Mouse (Mus musculus) neural tube, embryonic 15.5 days (tissue): ENCODE data around the gene Ush2a. TPM values are rescaled to one million over a fixed set of nuclear protein-coding genes. Genes with fewer than 3 reads are reported as not detected.

Experiments
- ATAC-seq: fragments of 200-750 bp; cut with Nextera tagmentation; 2 replicates; pipeline ENCODE4 v1.8.0; 2017; ENCODE audit warnings: mild to moderate bottlenecking, moderate TSS enrichment, moderate library complexity; ENCODE audit not compliant: low FRiP score
- H3K27ac ChIP-seq: fragments of 300-500 bp; sonication (generic); replicated peaks from 2 replicates; pipeline ENCODE4 v1.5.1; 2015; ENCODE audit warnings: mild to moderate bottlenecking, inconsistent platforms
- H3K27me3 ChIP-seq: fragments of 300-500 bp; sonication (generic); replicated peaks from 2 replicates; pipeline ENCODE4 v1.6.1; 2015; ENCODE audit warnings: inconsistent platforms
- H3K36me3 ChIP-seq: fragments of 300-500 bp; sonication (generic); 2 replicates; pipeline ENCODE4 v1.6.1; 2015; ENCODE audit warnings: inconsistent platforms
- H3K4me1 ChIP-seq: fragments of 300-500 bp; sonication (generic); 2 replicates; pipeline ENCODE4 v1.6.1; 2015; ENCODE audit warnings: inconsistent platforms
- H3K4me2 ChIP-seq: fragments of 300-500 bp; sonication (generic); 2 replicates; pipeline ENCODE4 v1.6.1; 2015; ENCODE audit warnings: inconsistent platforms, mild to moderate bottlenecking, moderate library complexity
- H3K4me3 ChIP-seq: fragments of 300-500 bp; sonication (generic); replicated peaks from 2 replicates; pipeline ENCODE4 v1.5.1; 2015; ENCODE audit warnings: mild to moderate bottlenecking, inconsistent platforms
- H3K9ac ChIP-seq: fragments of 300-500 bp; sonication (generic); replicated peaks from 2 replicates; pipeline ENCODE4 v1.6.1; 2015; ENCODE audit warnings: mild to moderate bottlenecking, inconsistent platforms
- H3K9me3 ChIP-seq: fragments of 300-500 bp; sonication (generic); replicated peaks from 2 replicates; pipeline ENCODE4 v1.6.1; 2016; ENCODE audit warnings: inconsistent platforms
- WGBS: fragments of 180-500 bp; shearing (Covaris S2); methylation state at CpG from one replicate; pipeline ENCODE4 v1.1.7; 2015; ENCODE audit warnings: mixed read lengths; 5-methylcytosine and 5-hydroxymethylcytosine counted together
- polyA plus RNA-seq: library from polyadenylated mRNA; unstranded; fragments of >200 nt; fragmentation: Nextera tagmentation; extraction: Ambion mirVana; gene quantifications from 2 replicates; pipeline ENCODE4 v1.2.1, GENCODE M21; 2015

Ush2a gene
- polyA plus RNA-seq, 1 experiment from 2014 or later = 0.17 TPM

GRCm38 (mm10) chr1:188734741-188735266, 473.0 kb downstream of the Ush2a start:
- WGBS = 91% methylated on average over 7 of the region's 7 CpGs
- no peak overlapping the region for H3K27ac ChIP-seq
- H3K9ac ChIP-seq = no peak overlapping the region
- no peaks in the 10 kb centered on the region for H3K9me3 ChIP-seq
- no peaks in the 10 kb centered on the region for H3K27me3 ChIP-seq
- H3K4me2 ChIP-seq = no peak overlapping the region
- no peaks in the 10 kb centered on the region for H3K4me1 ChIP-seq
- no peaks in the 10 kb centered on the region for H3K36me3 ChIP-seq
- ATAC-seq = no peak
- H3K4me3 ChIP-seq = no peak overlapping the region

GRCm38 (mm10) chr1:188742971-188743370, 481.1 kb downstream of the Ush2a start:
- H3K4me1 ChIP-seq = 0 out of 2 replicates have a peak, but pooled peaks cover 2% of the 10 kb centered on the region
- no peak overlapping the region for H3K27ac ChIP-seq
- H3K4me3 ChIP-seq = no peak overlapping the region
- ATAC-seq = no peak
- H3K36me3 ChIP-seq = no peaks in the 10 kb centered on the region
- H3K4me2 ChIP-seq = no peak overlapping the region
- no peaks in the 10 kb centered on the region for H3K27me3 ChIP-seq
- WGBS = 41% methylated on average over 7 of the region's 7 CpGs
- H3K9ac ChIP-seq = no peak overlapping the region
- no peaks in the 10 kb centered on the region for H3K9me3 ChIP-seq

GRCm38 (mm10) chr1:188755031-188755430, 493.2 kb downstream of the Ush2a start:
- no peak for ATAC-seq
- Histone ChIP-seq H3K4me1 (no peaks in the 10 kb centered on the region), H3K27ac (no peak overlapping the region), H3K36me3 (no peaks in the 10 kb centered on the region), H3K9ac (no peak overlapping the region), H3K4me2 (no peak overlapping the region), H3K27me3 (no peaks in the 10 kb centered on the region), H3K9me3 (no peaks in the 10 kb centered on the region), H3K4me3 (no peak overlapping the region)
- 36% methylated on average over 15 of the region's 15 CpGs for WGBS

GRCm38 (mm10) chr1:188760515-188760914, 498.7 kb downstream of the Ush2a start:
- no peaks in the 10 kb centered on the region for H3K36me3 ChIP-seq
- no peak overlapping the region for H3K27ac ChIP-seq
- no peak overlapping the region for H3K4me3 ChIP-seq
- no peaks in the 10 kb centered on the region for H3K9me3 ChIP-seq
- no peak overlapping the region for H3K9ac ChIP-seq
- H3K27me3 ChIP-seq = no peaks in the 10 kb centered on the region
- no peak for ATAC-seq
- no peaks in the 10 kb centered on the region for H3K4me1 ChIP-seq
- no peak overlapping the region for H3K4me2 ChIP-seq
- 83% methylated on average over 3 of the region's 3 CpGs for WGBS

GRCm38 (mm10) chr1:188762463-188762862, 500.6 kb downstream of the Ush2a start:
- H3K4me1 ChIP-seq = no peaks in the 10 kb centered on the region
- no peak overlapping the region for H3K4me2 ChIP-seq
- H3K9ac ChIP-seq = no peak overlapping the region
- H3K27ac ChIP-seq = no peak overlapping the region
- no peaks in the 10 kb centered on the region for H3K36me3 ChIP-seq
- no peaks in the 10 kb centered on the region for H3K9me3 ChIP-seq
- WGBS = 86% methylated on average over 6 of the region's 6 CpGs
- H3K4me3 ChIP-seq = no peak overlapping the region
- H3K27me3 ChIP-seq = no peaks in the 10 kb centered on the region
- no peak for ATAC-seq

- no peak overlapping the region for H3K9ac ChIP-seq
- H3K36me3 ChIP-seq = no peaks in the 10 kb centered on the region
- H3K9me3 ChIP-seq = no peaks in the 10 kb centered on the region
- H3K4me2 ChIP-seq = no peak overlapping the region
- WGBS = 79% methylated on average over 3 of the region's 3 CpGs
- no peak for ATAC-seq
- H3K27me3 ChIP-seq = no peaks in the 10 kb centered on the region
- no peaks in the 10 kb centered on the region for H3K4me1 ChIP-seq
- no peak overlapping the region for H3K4me3 ChIP-seq
- no peak overlapping the region for H3K27ac ChIP-seq
These were observed 501.9 kb downstream of the Ush2a start for GRCm38 (mm10) chr1:188763761-188764160.

GRCm38 (mm10) chr1:188770828-188771227, 509.0 kb downstream of the Ush2a start:
- no peaks in the 10 kb centered on the region for H3K36me3 ChIP-seq
- no peak overlapping the region for H3K27ac ChIP-seq
- no peaks in the 10 kb centered on the region for H3K27me3 ChIP-seq
- no peak overlapping the region for H3K4me2 ChIP-seq
- no peak overlapping the region for H3K9ac ChIP-seq
- H3K9me3 ChIP-seq = no peaks in the 10 kb centered on the region
- H3K4me1 ChIP-seq = no peaks in the 10 kb centered on the region
- 83% methylated on average over 1 of the region's 1 CpGs for WGBS
- no peak for ATAC-seq
- H3K4me3 ChIP-seq = no peak overlapping the region

- 86% methylated on average over 7 of the region's 7 CpGs for WGBS
- Histone ChIP-seq H3K9me3 (no peaks in the 10 kb centered on the region), H3K4me2 (no peak overlapping the region), H3K9ac (no peak overlapping the region), H3K36me3 (no peaks in the 10 kb centered on the region), H3K4me1 (no peaks in the 10 kb centered on the region), H3K27ac (no peak overlapping the region), H3K27me3 (no peaks in the 10 kb centered on the region), H3K4me3 (no peak overlapping the region)
- ATAC-seq = no peak
These were observed 510.9 kb downstream of the Ush2a start for GRCm38 (mm10) chr1:188772516-188773229.

GRCm38 (mm10) chr1:188773631-188774030, 511.8 kb downstream of the Ush2a start:
- 76% methylated on average over 7 of the region's 7 CpGs for WGBS
- H3K36me3 ChIP-seq = no peaks in the 10 kb centered on the region
- ATAC-seq = no peak
- no peaks in the 10 kb centered on the region for H3K27me3 ChIP-seq
- H3K27ac ChIP-seq = no peak overlapping the region
- no peak overlapping the region for H3K9ac ChIP-seq
- no peaks in the 10 kb centered on the region for H3K4me1 ChIP-seq
- no peak overlapping the region for H3K4me2 ChIP-seq
- H3K4me3 ChIP-seq = no peak overlapping the region
- H3K9me3 ChIP-seq = no peaks in the 10 kb centered on the region

GRCm38 (mm10) chr1:188777556-188778161, 515.8 kb downstream of the Ush2a start:
- H3K4me3 ChIP-seq = no peak overlapping the region
- no peak overlapping the region for H3K4me2 ChIP-seq
- no peak overlapping the region for H3K27ac ChIP-seq
- 76% methylated on average over 8 of the region's 8 CpGs for WGBS
- no peak for ATAC-seq
- no peaks in the 10 kb centered on the region for H3K36me3 ChIP-seq
- no peaks in the 10 kb centered on the region for H3K9me3 ChIP-seq
- H3K27me3 ChIP-seq = no peaks in the 10 kb centered on the region
- H3K9ac ChIP-seq = no peak overlapping the region
- no peaks in the 10 kb centered on the region for H3K4me1 ChIP-seq

- Histone ChIP-seq H3K9ac (no peak overlapping the region), H3K4me1 (no peaks in the 10 kb centered on the region), H3K27me3 (no peaks in the 10 kb centered on the region), H3K27ac (no peak overlapping the region), H3K4me2 (no peak overlapping the region), H3K4me3 (no peak overlapping the region), H3K9me3 (no peaks in the 10 kb centered on the region), H3K36me3 (no peaks in the 10 kb centered on the region)
- no peak for ATAC-seq
- 73% methylated on average over 10 of the region's 10 CpGs for WGBS
These were observed 523.2 kb downstream of the Ush2a start for GRCm38 (mm10) chr1:188785056-188785455.

GRCm38 (mm10) chr1:188805069-188805468, 543.2 kb downstream of the Ush2a start:
- H3K27ac ChIP-seq = no peak overlapping the region
- no peak overlapping the region for H3K4me3 ChIP-seq
- no peaks in the 10 kb centered on the region for H3K9me3 ChIP-seq
- no peak overlapping the region for H3K9ac ChIP-seq
- ATAC-seq = no peak
- no peaks in the 10 kb centered on the region for H3K36me3 ChIP-seq
- H3K4me1 ChIP-seq = peaks cover 12% of the 10 kb centered on the region
- WGBS = 25% methylated on average over 2 of the region's 2 CpGs
- H3K4me2 ChIP-seq = no peak overlapping the region
- no peaks in the 10 kb centered on the region; the same call in 1 of the 2 replicates for H3K27me3 ChIP-seq
